Mouse (Mus musculus) naive thymus-derived CD4-positive, alpha-beta T cell, adult 5 months (primary cell): ENCODE results near the gene Pigq. TPM values are rescaled to one million over a fixed set of nuclear protein-coding genes. Genes with fewer than 3 reads are reported as not detected.

ENCODE experiments used
- polyA plus RNA-seq: library from polyadenylated mRNA; unstranded; fragments of 100-300 nt; shearing (Covaris generic); gene quantifications from one replicate; pipeline ENCODE4 v1.2.1, GENCODE M21; 2017

Pigq gene
- 44.4 TPM for polyA plus RNA-seq

DNA sequence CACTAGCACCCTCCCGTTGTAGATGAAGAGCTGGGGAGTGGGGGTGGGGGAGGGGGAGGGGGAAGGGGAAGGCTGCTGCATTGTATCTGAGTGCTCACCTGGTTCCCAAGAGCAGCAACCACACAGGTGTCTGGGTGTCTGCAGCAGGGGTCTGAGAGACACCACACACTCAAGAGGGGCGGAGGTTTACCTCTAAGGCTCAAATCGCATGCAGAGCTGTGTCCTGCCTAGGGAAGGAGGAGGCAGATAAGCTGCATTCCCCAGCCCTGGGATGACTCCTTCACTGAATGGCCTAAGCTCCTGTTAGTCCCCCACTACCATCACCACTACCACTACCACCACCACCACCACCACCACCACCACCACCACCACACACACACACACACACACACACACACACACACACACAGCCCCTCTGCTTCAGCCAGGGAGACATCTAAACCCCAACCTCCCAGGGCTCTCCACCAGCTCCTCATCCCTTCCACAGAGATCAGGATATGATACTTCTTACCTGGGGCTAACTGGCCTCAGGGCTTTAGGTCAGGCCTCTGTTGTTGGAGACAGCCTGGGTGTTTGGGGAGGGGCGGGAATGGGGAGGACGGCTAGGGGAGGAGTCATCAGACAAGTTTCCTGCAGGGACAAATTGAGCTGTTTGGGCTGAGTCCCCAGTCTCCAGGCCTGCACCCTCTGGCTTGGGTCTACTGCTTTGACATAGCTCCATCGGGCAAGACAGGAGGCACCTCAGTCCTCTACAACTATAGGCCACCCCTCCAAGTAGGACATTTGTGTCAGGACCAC, at the start of gene Pigq, which contains the start of gene Nhlrc4:
Pigq (minus strand) TSS at position 571 of the 798 bp plus-strand sequence.
Nhlrc4 (minus strand) TSS at position 596 of the 798 bp plus-strand sequence.

DNA sequence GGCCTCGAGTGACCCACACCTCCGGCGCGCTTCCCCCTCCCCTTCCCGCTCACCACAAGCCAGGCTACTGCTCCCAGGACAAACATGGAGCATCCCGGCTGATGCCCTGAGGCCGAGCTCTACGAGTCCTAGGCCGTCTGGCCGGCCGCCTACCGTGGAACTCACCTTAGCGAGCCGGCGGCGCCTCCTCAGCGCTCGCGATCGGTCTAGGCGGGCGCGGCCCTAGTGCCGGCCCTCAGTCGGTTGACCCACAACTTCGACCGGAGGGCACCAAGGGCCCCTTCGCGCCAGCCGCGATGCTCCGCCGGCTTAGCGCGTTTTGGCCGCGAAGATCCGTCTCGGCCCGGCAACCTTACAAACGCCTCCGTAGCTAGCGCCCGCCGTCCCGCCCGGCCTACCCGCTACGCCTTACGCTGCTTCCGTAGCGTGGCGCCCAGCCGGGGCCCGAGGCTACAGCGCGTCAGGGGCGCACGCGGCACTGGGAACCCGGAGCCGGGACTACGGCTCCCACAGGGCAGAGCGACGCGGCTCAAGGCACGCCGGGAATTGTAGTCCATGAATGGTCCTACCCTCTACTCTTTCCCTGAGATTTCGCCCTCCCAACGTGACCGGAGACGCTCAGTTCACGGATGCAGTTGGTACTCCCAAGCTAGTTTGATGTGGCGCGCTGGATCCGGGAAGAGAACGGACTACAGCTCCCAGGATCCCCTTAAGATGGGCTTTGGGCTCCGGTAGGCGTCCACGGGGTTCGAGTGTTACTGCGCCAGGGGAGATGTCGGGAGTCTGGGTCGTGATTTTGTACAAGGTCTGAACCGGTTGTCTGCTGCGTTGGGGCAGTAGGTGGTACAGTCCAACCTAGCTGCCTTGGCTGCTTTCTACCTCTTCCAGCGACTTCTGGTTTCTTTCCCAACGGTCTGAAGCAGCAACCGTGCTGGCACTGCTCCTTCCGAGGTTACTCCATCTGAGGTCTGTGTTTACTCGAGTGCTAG, 40.9 kb upstream of the Pigq start, which contains the start of gene Capn15:
Capn15 (minus strand) TSS at position 491 of the 989 bp plus-strand sequence.

DNA sequence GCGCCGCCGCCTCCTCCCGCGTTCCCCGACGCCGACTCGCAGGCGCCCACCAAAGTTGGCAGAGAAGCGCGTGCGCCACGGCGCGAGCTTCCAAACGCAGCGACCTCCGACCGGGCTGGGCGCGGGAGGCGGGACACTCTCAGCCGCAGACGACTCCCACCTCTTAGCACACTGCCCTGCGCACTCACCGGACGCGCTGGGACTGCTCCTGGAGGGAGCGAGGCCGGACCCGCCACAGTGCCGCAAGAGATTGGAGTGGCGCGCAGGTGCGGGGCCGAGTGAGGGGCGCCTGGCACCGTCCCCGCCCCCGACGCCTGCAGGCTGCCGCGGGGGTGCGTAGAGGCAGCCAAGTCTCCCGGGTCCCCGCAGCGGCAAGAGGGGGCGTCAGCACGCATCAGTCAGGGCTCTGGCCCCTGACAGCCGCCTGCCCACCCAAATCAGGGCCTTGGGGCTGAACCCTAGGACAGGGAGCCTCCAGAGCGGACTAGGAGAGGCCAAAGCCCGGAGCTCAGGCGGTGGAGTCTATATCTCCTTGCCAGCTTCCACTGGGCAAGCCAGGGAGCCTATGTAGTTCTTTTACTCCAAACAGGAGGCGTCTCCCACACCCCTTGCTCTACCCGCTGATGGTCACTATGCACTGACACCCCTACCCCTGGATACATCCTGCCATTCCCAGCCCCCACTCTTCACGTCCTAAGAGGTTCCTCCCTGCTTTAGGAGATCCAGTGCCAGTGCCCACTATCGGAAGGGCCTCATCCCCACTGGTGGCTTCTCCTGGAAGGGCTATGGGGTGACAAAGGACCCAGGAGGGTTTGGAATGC, 7.3 kb upstream of the Pigq start, which contains the start of gene A930017K11Rik:
A930017K11Rik (minus strand) TSS at position 763 of the 821 bp plus-strand sequence.

DNA sequence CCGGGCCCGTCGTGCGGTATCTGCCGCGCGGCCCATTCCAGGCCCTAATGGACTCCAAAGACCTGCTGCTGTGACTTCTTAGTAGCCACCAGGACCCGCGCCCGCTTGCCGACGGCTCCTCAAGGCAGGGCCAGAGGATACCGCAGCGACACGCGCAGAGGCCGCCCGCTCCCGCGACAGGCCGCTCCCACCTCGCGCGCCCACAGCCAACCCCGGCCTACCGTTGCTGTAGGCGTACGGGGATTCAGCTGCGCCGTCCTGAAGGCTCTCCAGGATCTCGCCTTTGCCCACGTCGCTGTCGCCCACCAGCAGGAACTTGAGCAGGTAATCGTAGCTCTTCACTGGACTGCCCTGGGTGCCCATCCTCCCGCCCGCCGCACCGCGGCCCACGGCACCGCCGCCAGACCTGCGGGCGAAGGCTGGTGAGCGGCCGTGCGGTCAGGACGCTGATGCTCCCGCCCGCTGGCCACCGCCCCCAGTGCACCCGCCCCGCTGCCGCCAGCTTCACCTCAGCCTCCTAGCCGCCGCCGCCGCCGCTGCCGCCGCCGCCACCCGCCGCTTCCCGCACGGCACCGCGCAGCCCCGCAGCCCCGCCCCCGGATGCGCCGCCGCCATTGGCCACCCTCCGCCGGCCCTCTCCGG, 25.5 kb downstream of the Pigq start, which contains the start of gene Rab40c:
Rab40c (minus strand) TSS at position 584 of the 642 bp plus-strand sequence.

DNA sequence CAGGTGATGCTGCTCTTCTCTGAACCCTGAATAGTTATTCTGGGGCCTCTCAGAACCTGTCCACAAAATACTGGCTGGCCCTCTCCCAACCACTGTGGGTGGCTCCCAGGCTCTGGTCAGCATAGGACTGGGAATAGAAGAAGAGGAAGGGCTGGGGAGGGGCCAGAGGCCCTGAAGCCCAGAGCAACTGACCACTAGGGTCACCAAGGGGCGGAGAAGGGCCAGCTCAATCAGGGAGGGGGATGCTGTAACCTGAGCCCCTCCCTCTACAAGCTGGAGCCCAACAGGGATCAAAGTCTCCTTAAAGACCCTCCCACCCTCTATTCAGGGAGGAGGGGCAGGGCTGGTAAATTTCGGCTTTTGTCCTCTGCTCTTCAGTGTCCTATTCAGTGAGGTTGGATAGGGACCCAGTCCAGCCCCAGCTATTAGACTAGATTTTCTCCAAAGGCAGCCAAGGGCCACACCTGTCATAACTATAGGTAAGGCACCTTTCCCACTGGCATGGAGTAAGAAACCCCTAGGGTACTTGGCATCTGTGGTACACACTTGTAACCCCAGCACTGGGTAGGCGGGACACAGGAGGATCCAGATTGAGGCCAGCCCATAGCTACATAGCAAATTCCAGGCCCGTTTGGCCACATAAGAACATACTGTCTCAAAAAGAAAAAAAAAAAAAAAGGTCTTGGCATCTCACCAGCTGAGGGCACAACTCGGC, 64.4 kb downstream of the Pigq start, which contains the start of gene Wfikkn1:
Wfikkn1 (minus strand) TSS at position 663 of the 715 bp plus-strand sequence.

Other genes starting within 250 kb of the Pigq start
- not detected for gene Gng13, start 227.8 kb downstream of the Pigq start, polyA plus RNA-seq
- 7.1 TPM for gene Chtf18, start 217.5 kb downstream of the Pigq start, polyA plus RNA-seq
- gene Rpusd1, start 217.3 kb downstream of the Pigq start, polyA plus RNA-seq, result 4.9 TPM
- gene Mslnl, start 208.9 kb downstream of the Pigq start, polyA plus RNA-seq, result not detected
- not detected for gene Msln, start 190.6 kb downstream of the Pigq start, polyA plus RNA-seq
- gene Narfl, start 171.2 kb downstream of the Pigq start, polyA plus RNA-seq, result 21.6 TPM
- gene Haghl, start 159.3 kb downstream of the Pigq start, polyA plus RNA-seq, result 25.7 TPM
- gene Ccdc78, start 158.4 kb downstream of the Pigq start, polyA plus RNA-seq, result not detected
- gene Fam173a, start 152.0 kb downstream of the Pigq start, polyA plus RNA-seq, result 109 TPM
- gene AC134908.4, start 149.3 kb downstream of the Pigq start, polyA plus RNA-seq, result not detected
- 28.3 TPM for gene Metrn, start 147.8 kb downstream of the Pigq start, polyA plus RNA-seq
- not detected for gene Fbxl16, start 135.9 kb downstream of the Pigq start, polyA plus RNA-seq
- 22.7 TPM for gene Wdr24, start 121.3 kb downstream of the Pigq start, polyA plus RNA-seq
- gene Jmjd8, start 116.1 kb downstream of the Pigq start, polyA plus RNA-seq, result 27.1 TPM
- 149 TPM for gene Stub1, start 111.5 kb downstream of the Pigq start, polyA plus RNA-seq
- 0.98 TPM for gene Rhbdl1, start 107.6 kb downstream of the Pigq start, polyA plus RNA-seq
- 1.8 TPM for gene Gm20683, start 103.2 kb downstream of the Pigq start, polyA plus RNA-seq
- gene Rhot2, start 100.1 kb downstream of the Pigq start, polyA plus RNA-seq, result 31.6 TPM
- 11.6 TPM for gene Wdr90, start 83.4 kb downstream of the Pigq start, polyA plus RNA-seq
- 7.4 TPM for gene Mcrip2, start 76.2 kb downstream of the Pigq start, polyA plus RNA-seq
- 46.3 TPM for gene Mettl26, start 69.9 kb downstream of the Pigq start, polyA plus RNA-seq
- 0.81 TPM for gene Wfikkn1, start 64.1 kb downstream of the Pigq start, polyA plus RNA-seq
- 21.6 TPM for gene Rab40c, start 25.2 kb downstream of the Pigq start, polyA plus RNA-seq
- not detected for gene Nhlrc4, start within 50 bp of the Pigq start, polyA plus RNA-seq
- not detected for gene A930017K11Rik, start 7.6 kb upstream of the Pigq start, polyA plus RNA-seq
- gene Capn15, start 40.9 kb upstream of the Pigq start, polyA plus RNA-seq, result 25.9 TPM
- 15.6 TPM for gene Rab11fip3, start 124.6 kb upstream of the Pigq start, polyA plus RNA-seq
- gene Decr2, start 145.4 kb upstream of the Pigq start, polyA plus RNA-seq, result 17.6 TPM
- 10.2 TPM for gene Nme4, start 150.7 kb upstream of the Pigq start, polyA plus RNA-seq
- 28.4 TPM for gene Tmem8, start 168.4 kb upstream of the Pigq start, polyA plus RNA-seq
- gene Mrpl28, start 178.6 kb upstream of the Pigq start, polyA plus RNA-seq, result 44.7 TPM
- 146 TPM for gene Axin1, start 193.8 kb upstream of the Pigq start, polyA plus RNA-seq